Mouse (Mus musculus) liver, adult 2 months (tissue): ENCODE measurements around the gene Aldh6a1.

ENCODE experiments used
- CTCF ChIP-seq: fragments of 200-500 bp; IDR thresholded peaks from 2 replicates; pipeline ENCODE4 v1.5.1; 2011; ENCODE audit warnings: low read depth, low read length, control low read depth
- POLR2A ChIP-seq: fragments of 200-500 bp; IDR thresholded peaks from 2 replicates; pipeline ENCODE4 v1.6.1; 2011; ENCODE audit warnings: low read length, control low read depth; ENCODE audit not compliant: insufficient read depth; ENCODE audit errors: extremely low read depth

DNA sequence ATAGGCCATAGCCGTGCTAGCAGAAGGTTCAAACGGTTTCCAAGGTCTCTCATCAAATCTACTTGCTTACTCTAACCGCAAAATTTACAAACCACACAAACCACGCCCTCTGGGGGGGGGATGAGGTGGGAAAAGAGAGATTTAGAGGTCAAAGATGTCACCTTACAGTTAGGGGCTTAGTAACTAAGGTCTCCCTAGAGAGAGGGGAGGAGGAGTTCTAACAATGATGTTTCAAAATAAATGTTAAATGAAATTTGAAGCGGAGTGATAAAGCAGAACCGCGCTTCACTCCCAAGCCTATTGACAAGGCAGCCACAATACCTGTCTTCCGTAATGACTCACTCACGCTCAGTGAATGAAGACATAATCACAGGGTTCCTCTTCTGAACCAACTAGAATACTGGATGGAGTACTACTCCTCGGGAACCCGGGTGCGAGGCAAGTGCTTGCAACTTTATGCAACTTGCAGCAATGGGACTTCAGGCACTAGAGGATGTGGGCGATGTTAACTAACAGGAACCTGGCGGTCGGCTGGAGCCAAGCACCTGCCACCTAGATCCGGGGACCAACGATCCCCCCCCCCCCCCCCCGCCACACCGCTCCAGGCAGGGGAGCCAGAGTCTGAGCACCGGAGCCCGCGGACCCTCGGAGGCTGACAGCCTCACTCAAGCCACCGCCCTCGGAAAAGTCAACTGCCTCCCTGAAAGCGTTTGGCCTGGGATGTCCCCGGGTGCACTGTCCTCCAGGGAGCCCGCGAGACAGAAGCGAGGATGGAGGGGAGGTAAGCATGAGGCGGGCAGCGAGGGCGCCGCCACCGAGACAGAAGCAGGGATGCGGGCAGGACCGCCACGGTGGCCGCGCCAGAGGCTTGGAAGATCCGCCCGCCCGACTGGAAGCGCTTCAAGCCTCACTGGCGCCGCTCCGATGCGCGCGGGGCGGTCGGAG, 42.7 kb downstream of the Aldh6a1 start:
- TF ChIP-seq CTCF (no peak), POLR2A (no peak)
